Mouse (Mus musculus): ENCODE measurements around the gene Prr7.

The Prr7 gene

DNA sequence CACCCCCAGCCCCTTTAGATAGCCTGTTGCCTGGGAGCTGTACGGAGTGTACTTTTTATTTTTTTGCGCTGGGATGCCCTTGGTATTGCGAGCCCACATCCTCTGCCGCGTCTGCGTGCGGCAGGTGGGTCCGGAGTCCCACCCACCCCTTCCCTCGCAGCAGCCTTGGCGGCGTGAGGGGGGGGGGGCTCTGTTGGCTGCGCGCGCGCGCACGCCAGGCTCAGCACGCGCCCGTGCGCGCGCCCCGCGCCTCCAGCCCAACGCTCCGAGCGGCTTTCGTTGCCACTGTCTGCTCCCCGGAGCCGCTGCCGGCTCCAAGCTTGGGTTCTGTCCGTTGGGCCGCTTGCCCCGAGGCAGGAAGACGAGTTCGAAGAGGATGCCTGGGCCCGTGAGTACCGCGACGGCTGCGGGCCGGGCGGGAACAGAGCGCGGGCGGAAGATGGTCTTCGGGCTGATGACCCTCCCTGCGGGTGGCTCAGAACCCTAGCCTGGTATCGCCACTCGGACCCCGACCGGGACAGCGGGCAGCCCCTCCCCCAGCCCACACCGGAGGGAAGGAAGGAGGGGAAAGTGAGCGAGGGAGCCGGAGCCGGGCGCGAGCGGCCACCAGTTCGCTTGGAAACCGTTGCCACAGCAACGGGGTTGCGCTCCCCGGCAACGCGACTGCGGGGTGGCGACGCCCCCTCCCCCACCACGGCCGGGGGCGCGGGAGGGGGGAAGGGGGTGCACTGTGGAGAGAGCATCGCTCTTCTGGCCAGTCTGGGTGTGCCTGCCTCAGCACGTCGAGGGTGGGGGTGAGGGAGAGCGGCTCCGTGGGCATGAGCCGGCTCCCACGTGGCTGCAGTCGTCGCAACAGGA lies at the start of gene Prr7:
Gene Prr7, plus strand, starts transcription at position 241 of the 858 bp plus-strand sequence.
- WGBS, result under 1% methylated on average over 65 of the region's 84 CpGs

DNA sequence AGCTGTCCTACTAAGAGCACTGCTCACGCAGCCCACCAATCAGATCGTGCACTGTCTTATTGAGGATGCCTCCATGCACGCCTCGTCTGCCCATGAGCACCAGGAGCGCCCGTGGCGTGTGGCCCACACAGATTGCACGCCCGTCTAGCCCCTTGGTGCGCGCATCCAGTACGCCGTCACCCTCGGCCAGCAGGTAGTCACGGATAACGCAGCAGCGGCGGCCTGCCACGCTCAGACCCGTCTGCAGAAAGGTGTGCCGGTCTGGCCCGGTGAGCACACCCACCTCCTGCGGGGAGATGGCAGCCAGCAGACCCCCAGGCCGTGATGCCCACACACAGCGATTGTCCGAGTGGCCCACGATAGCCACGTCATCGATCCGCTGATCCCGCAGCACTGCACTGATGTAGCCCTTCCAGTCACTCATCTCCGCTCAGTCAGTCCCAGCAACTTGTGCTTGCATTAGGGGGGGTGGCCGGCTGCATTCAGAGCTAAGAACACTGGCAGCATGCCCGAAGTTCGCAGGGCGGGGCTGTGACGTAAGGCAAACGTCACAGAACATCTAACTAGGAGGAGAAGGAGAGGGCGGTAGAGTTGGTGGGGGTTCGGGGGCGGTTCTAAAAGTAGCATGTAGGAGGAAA lies 49.2 kb upstream of the Prr7 start, which contains the start of gene Pfn3:
Gene Pfn3, minus strand, starts transcription at position 490 of the 638 bp plus-strand sequence.
- WGBS, result 14% methylated on average over 41 of the region's 41 CpGs

DNA sequence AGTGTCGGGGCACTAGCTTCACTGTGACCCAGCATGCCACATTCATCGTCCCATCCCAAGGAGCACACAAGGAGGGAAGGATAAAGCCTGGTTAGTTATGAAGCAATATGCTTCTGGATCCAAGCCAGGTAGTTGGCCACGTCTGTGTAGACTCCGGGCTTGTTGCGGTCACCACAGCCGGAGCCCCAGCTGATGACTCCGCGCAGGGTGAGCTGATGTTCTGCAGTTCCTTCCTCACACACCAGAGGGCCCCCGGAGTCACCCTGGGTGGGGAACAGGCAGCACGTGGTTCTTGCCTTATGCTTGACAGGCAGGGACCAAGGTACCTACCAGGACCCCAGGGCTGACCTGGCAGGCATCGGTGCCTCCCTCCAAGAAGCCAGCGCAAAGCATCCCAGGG lies 46.1 kb upstream of the Prr7 start:
- WGBS, result 13% methylated on average over 12 of the region's 12 CpGs

DNA sequence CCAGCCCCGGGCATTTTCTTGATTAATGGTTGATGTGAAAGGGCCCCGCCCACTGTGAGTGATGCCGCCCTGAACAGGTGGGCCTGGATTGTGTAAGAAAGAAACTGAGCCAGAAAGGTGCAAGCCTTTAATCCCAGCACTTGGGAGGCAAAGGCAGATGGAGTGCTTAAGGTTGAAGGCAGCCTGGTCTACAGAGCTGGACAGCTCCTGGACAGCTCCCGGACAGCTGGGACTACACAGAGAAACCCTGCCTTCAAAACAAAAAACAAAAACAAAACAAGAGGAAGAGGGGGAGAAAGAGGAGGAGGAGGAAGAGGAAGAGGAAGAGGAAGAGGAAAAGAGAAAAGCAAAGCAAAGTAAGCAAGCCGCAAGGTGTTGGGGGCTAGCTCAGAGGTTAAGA lies 44.9 kb upstream of the Prr7 start:
- WGBS, result 78% methylated on average over 5 of the region's 5 CpGs

DNA sequence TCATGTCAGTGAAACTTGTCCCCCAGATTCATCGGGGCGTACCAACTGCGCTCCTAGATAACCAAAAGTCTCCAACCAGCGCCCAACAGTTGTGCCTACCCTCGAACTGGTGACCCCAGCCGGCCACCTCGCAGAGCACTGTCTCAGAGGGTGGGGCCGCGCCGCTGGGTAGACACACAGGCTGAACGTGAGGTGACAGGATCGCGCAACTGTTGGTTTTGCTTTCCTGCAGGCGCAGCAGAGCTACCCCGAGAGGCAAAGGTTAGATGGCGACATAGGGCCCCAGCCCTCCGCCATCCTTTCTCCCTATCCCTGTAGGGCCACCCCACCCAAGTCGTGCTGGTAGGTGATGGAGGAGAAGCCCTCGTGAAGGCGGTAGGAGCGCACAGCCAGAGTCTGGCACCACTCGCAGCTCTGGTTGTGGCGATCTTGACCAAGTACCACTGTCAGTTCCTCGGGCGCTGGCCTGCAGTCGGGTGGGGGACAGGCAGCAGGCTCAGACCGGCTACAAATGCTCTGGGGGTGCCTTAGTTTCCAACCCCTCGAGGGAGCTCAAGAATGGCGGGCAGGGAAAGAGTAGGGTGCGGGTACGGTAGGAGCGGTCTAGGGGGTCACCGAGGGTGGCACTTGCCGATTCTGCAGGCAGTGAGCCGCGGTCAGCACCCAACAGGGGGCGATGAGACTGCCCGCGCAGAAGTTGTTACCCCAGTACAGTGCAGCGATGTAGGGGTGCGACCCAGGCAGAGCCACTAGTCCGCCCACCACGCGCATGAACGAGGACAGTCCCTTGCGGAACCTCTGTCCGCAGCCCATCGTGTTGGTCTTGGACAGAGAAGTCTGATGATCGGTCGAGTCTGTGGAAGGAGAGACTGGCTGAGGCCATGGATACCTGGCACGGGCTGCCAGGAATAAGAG lies 43.8 kb upstream of the Prr7 start:
- WGBS, result 39% methylated on average over 51 of the region's 51 CpGs

DNA sequence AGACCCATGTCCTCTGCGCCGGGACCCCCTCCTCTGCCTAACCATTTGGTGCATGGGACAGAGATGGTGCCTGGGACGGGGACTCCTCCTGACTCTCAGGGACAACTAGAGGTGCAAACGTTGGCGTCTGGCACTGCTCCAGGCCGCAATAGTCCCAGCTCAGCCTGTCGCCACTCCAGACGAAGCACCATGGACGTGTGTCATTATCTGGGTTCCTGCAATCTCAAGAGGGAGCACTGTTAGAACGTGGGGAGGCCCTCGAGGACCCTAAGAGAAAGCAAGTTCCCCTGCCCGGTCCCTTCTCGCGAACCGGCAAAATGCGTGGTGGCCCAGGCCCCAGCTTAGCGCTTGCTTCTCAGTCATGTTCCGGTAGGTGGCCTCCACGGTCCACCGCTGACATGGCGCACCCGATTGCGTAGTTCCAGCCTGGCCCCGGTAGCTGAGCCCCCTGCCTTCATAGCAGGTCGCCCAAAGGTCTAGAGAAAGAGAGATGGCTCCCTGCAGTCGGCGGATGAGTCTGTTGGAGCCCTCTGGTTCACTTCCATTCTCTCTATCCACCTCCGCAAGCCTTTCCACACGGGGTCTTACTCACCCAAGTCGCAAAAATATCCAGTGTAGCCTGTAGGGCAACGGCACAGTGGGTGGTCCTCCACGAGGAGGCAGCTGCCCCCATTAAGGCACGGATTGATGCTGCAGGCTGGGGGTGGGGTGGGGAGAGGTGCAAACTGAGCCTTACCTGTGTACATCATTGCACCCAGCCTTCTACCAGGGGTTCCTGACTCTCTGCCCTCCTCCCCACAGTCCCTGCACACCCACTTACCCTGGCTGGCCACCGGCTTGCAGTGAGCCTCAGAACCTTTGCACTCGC lies 42.9 kb upstream of the Prr7 start:
- WGBS, result 8% methylated on average over 35 of the region's 35 CpGs

DNA sequence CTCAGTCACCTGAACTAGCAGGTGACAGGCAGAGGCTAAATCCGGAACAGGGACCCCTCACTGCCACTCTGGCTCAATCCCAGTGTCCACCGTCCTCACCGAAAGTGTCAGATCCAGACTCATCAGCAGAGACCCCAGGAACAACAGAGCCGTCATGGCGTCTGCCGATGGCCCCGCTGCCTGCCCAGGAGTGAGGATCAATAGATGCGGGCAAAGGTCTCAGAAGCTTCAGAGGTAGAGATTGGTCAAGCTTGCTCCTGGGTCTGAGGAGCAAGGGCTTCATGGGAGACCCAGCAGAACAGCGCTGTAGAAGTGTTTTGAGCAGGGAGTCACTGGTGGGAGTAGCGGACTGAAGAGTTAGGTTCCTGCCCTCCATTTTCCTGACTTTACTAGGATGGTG lies 37.5 kb upstream of the Prr7 start, which contains the start of gene F12:
Gene F12, minus strand, starts transcription at position 181 of the 400 bp plus-strand sequence.
- WGBS, result 93% methylated on average over 10 of the region's 10 CpGs

DNA sequence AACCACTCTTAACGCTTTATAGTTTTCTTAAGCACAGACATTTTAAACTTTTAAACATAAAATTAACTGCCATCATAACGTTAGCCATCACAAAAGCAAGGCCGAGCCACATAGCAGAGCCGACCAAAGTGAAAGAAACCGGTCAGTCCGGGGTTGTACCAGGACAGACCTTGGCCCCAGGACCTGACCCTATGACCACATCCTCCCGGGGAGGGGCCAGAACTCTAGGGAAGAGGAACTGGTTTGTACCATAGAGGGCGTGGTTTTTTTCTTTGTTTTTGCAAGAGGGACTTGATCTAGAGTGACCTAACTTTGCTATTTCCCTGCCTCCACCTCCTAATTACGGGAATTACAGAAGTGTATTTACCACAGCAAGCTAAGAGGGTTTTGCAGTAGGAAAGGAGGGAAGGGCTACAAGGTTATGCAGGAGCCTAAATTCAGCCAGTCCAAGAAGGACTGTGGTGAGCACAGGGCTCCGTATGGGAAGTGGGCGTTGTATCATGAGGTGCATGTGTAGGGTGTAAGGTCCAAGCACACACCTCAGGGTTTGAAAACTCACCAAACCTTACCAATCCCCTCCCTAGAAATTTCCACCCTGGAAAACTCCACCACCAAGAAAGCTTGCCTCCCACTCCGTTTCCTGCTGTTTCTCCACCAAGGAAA lies 34.7 kb upstream of the Prr7 start:
- 78% methylated on average over 12 of the region's 12 CpGs for WGBS

DNA sequence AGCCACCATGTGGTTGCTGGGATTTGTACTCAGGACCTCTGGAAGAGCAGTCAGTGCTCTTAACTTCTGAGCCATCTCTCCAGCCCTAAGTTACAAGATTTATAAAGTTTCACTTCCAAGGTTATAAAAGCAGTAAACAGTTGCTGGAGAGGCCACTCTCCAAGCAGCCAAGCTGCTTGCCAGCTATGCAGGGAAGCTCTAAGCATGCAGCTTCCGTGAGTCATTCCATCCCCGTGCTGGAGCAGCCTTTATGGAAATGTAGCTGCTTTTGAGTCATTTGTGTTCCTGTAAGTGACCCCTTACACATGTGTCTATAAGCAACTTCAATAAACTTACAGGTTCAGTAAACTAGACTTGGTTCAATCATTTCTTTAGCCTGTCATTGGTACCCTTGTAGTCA lies 33.5 kb upstream of the Prr7 start:
- WGBS, result 65% methylated on average over 2 of the region's 2 CpGs

DNA sequence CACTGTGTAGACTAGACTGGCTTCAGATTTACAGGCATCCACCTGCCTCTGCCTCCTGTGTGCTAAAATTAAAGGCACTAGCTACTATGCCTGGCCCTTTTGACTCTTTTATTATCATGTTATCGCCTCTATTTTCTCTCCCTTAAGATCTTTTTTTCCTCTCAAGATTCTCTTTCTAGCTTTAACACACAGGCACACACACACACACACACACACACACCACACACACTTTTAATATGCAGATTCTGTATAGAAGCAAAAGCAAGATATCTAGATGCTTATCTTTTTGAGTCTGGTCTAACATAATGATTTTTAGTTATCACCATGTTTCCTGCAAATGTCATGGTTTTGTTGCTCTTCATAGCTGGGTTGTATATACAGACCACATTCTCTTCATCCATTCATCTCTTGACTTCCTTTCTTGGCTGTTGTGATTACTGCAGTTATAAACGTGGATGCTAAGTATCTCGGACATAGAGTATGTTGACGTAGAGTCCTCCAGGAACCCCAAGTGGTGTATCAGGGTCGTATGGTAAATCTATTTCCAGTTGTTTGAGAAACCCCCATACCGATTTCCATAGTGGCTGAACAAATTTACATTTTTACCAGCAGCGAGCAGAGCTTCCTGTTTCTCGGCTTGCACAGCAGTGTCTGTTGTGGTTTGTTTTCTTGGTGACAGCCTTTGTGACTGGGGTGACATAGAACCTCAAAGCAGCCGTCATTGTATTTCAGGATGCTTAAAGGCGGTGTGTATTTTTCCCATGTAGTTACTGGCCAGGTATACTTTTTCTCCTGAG lies 32.0 kb upstream of the Prr7 start:
- WGBS, result 71% methylated on average over 10 of the region's 10 CpGs

DNA sequence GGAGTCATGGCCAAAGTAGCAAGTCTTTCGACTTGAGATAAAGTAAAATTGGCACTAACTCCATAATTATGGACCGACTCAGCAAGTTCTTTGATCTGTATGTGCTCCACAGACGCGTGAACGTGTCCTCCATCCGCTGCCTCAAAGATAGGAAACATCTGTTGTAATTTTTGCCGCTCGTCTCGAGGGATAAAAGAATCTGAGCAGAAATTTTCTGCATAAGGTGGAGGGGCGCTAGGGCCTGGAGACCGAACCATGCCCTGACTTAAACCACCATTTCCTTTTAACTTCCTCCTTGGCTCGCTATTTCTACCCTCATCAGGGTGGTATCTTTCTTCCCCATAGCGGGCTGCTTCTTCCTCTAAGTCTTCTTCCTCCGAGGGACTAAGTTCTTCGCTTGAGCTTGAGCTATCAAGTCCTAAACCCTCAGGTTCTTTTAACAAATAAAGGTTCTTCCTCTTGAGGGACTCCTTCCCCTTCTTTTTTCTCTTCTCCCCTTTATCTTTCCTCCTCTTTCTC lies 26.9 kb upstream of the Prr7 start:
- WGBS, result 86% methylated on average over 15 of the region's 15 CpGs

DNA sequence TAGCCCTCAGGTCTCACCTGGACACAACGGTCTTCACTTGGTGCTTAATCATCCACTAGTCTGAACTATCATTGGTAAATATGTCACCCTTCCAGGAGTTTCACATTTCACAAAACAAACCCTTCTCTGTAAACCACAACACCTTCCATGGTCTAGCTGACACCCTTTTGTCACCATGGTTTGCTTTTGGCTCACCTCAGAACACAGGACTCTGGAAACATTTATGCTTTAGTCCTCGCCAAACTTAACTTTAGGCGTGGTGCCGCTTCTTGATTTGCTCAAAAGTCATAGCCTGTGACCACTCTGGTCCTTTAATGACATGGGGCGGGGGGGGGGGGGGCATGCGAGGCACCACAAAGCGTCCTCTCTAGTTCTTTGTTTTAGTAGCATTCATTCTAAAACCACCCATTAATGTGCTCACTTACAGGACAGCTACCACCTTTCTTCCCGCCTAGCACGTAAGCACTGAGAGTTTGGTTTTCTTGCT lies 20.2 kb upstream of the Prr7 start:
- 32% methylated on average over 9 of the region's 9 CpGs for WGBS

DNA sequence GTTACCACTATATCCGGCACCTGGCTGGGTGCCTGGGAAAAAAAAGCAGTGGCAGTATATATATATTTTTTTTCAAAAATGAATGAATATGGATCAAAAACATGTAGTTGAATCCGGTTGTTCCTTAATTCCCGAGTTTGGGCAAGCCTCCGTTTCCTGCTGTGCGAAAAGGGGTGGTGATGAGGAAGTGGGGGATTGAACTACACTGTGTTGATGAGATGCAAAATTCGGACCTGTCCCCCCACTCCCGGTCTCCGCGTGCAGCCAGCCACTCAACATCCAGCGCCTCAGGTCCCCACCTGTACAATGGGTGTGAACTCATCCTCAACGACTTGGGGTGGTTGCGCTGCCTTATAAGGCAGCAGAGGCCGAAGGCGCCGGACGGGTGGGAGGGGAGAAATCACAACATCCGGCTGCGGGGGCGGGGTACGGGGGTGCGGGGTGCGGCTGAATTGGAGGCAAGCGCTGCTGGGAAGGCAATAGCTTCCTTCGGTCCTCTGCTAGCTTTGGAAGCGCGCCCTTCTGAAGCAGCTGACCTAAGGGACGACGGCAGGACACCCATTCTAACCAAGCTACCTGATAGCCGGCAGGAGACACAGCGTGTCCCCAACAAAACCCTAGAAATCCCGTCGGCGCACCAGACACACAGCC lies 19.7 kb upstream of the Prr7 start:
- WGBS, result under 1% methylated on average over 33 of the region's 33 CpGs

DNA sequence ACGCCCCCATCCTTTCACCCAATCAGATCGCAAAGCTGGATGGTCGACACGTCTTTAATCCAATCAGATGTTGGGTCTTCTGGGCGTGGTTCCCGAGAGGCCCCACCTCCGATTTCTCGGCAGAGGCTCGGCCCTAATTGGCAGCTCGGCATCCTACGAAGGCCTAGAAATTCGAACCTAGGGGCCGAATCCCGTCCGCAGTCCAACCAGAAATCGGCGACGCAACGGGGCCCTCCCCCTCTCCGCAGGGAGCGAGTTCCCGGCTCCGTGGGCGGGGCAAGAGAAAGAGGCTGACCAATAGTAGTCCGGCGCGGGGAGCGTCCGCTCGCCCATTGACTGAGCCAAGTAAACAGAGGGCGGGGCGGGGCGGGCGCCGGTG lies 19.1 kb upstream of the Prr7 start, which contains the start of gene Grk6:
Gene Grk6, plus strand, starts transcription at position 136 of the 379 bp plus-strand sequence.
- under 1% methylated on average over 35 of the region's 35 CpGs for WGBS

DNA sequence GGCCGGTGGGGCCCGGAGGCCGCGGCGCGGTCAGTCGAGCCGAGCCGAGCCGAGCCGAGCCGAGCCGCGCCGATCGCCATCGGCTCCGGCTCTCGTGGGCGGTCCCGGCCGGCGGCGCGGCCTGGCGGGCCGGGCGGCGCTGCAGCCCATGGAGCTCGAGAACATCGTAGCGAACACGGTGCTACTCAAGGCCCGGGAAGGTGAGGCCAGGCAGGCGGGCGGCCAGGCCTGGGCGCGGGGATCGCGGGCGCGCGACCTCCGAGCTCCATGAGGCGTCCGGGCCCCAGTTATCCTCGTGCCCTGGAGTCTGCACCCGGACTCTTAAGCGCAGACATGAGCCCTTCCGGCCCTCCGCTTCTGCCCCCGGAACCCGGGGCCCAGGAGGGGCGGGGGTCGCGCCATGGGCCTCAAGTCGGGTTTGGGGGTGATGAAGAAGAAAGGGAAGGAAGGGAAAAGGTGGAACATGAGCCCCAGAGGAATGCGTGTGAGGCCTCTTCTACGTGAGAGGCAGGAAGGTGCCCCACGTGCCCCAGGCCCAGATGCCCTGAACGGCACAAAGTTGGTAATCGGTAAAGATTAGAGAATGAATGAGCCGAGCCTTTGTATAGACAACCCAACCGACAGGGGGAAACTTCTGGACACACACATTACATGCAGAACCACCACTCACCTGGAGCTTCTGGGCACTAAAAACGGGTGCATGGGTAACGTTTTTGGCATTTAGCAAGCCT lies 18.5 kb upstream of the Prr7 start:
- WGBS, result 5% methylated on average over 66 of the region's 66 CpGs

DNA sequence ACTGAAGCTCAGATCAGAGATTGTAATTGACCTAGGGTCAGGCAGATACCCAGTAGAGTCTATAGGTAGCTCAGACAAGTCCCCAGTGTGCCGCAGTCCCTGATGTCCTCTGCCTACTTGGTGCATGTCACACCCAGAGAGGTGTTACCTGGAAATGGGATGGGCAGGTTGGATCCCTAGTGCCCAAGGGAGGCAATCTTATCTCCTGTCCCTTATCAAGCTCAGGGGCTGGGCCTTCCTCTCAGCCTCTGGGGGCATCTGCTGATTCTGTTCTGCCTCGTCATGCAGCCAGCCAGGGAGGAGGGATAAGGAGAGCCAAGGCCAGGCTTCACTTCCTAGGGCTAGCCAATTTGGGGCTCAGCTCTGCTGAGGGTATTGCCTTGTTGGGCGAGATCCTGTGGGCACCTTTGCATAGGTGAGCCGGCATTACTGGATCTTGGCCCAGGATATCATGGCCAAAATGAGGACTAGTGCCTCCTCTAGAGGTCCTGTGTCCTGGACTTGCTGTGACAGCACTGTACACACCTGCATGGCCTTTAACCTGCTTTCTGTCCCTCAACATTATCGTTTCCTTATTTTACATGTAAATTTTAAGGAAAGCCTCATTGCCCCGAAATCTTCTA lies 17.5 kb upstream of the Prr7 start:
- WGBS, result 79% methylated on average over 6 of the region's 6 CpGs

DNA sequence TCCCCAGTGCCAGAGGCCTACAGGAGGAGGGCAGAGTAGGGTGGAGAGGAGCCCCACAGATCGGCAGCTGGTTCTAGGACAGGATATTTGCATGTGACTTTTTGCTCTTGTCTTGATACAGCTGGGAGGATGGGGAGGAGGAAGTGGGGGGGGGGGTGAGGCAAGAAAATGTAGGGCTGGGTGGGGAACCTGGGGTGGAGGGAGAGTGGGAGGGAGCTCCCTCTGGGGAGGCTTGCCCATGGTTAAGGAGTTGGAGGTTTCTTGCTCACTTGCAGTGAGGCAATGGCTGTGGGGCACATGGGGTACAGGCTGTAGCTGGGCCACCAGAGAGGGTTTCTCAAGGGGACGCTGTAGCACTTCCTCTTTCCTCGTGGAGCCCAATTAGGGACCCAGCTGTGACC lies 16.5 kb upstream of the Prr7 start:
- WGBS, result 55% methylated on average over 3 of the region's 3 CpGs

DNA sequence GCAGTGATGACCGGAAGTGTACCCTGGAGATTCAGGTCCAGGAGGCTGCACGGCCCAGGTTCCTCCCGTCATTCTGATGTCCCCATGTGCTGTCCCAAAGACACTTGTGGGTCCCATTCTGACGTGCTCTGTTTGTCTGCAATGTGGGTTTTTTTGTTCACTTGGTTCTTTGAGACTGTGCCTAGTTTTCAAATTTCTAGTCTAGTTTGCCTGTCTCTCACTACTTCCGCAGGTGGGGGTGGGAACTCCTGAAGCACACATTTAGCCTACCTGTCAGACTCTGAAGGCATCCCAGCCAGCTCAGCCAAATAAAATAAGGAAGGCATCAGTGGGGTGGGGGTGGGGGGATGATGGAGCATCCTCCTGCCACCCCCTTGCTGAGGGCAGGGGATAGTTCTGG lies 15.9 kb upstream of the Prr7 start:
- 86% methylated on average over 5 of the region's 5 CpGs for WGBS
